In the genomic region with DNA sequence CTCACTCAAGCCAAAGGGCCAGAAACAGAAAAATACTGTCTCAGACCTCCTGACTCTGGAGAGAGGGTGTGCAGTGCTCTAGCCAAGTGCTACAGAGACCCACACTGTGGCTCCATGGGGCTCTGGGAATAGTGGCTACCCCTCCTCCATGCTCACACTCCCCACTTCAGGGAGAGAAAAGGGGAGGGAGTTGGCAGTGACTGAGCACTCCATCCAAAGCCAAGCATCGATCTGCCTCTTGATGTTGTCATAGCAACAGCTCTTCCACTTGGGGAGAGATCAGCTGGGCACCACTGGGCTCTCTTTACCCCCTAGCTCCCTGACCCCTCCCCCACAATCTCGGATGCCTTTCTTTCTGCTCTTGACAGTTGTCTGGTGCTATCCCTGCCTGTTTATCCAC, we compare ENCODE assay signal across 15 mouse cellular contexts. TPM values are rescaled to one million over a fixed set of nuclear protein-coding genes. Genes with fewer than 3 reads are reported as not detected.
DNase-seq lines count a peak whose midpoint lies in the region; ATAC-seq and TF ChIP-seq lines count a peak whose summit lies in the region.
"Had no signal": no experiment of that assay in that cellular context is flagged by ENCODE, and none has a peak within 500 bp of the region (broad histone marks: within the 10 kb centered on the region; RNA-seq: fewer than 3 reads in every experiment).

No protein-coding gene starts in this region.

- H3K27me3 ChIP-seq in forebrain, postnatal 0 days (ENCODE audit: insufficient read depth, low read length): no peaks in the 10 kb centered on the region
- H3K27me3 ChIP-seq in midbrain, embryonic 11.5 days (ENCODE audit: control insufficient read depth, insufficient read depth, low read length): no peaks in the 10 kb centered on the region
- H3K27me3 ChIP-seq: megakaryocyte, embryonic 14.5 days had no signal

- H3K27ac ChIP-seq in forebrain, postnatal 0 days (ENCODE audit: low read depth, low read length): no peak overlapping the region
- peak overlapping the region; percentile 40; the same call in 1 of the 2 replicates for H3K27ac ChIP-seq in midbrain, embryonic 11.5 days (ENCODE audit: low read depth, low read length)
- H3K27ac ChIP-seq: kidney, postnatal 0 days had no signal

- H3K9me3 ChIP-seq in forebrain, postnatal 0 days (ENCODE audit: low read length): no peaks in the 10 kb centered on the region
- no peaks in the 10 kb centered on the region for H3K9me3 ChIP-seq in midbrain, embryonic 11.5 days (ENCODE audit: control insufficient read depth, low read length)
- H3K9me3 ChIP-seq: megakaryocyte, embryonic 14.5 days had no signal

- no peak overlapping the region for H3K4me2 ChIP-seq in forebrain, postnatal 0 days (ENCODE audit: low read depth)
- no peak overlapping the region for H3K4me2 ChIP-seq in midbrain, embryonic 11.5 days

- ATAC-seq in forebrain, postnatal 0 days: peak; percentile 67
- ATAC-seq in midbrain, embryonic 11.5 days (ENCODE audit: low FRiP score): peak; percentile 83
- ATAC-seq: liver, postnatal 0 days had no signal

- H3K9ac ChIP-seq in forebrain, postnatal 0 days: no peak overlapping the region
- H3K9ac ChIP-seq in midbrain, embryonic 11.5 days (ENCODE audit: low read length): no peak overlapping the region
- H3K9ac ChIP-seq: liver, postnatal 0 days had no signal

- TF ChIP-seq CTCF in forebrain, postnatal 0 days (IDR thresholded peaks at IDR 0.05; ENCODE audit: low read depth): no peak

- no peak overlapping the region for H3K4me3 ChIP-seq in forebrain, postnatal 0 days (ENCODE audit: low read depth, low read length)
- no peak overlapping the region for H3K4me3 ChIP-seq in midbrain, embryonic 11.5 days (ENCODE audit: low read depth, low read length)
- H3K4me3 ChIP-seq: megakaryocyte, embryonic 14.5 days had no signal

- no peaks in the 10 kb centered on the region for H3K36me3 ChIP-seq in forebrain, postnatal 0 days (ENCODE audit: insufficient read depth)
- H3K36me3 ChIP-seq in midbrain, embryonic 11.5 days (ENCODE audit: control insufficient read depth, insufficient read depth, low read length): no peaks in the 10 kb centered on the region

- H3K4me1 ChIP-seq in forebrain, postnatal 0 days (ENCODE audit: insufficient read depth): no peaks in the 10 kb centered on the region
- no peaks in the 10 kb centered on the region for H3K4me1 ChIP-seq in midbrain, embryonic 11.5 days (ENCODE audit: control insufficient read depth, insufficient read depth, low read length)
- H3K4me1 ChIP-seq: megakaryocyte, embryonic 14.5 days had no signal

- DNase-seq in right cerebral cortex, postnatal 10 days (ENCODE audit: low spot score in 2 of 2): peak; percentile 48 to 57
- no peak for DNase-seq in right cerebral cortex, postnatal 25 days
- peak; percentile 44 for DNase-seq in forebrain, postnatal 0 days
- peak; percentile 80 for DNase-seq in midbrain, embryonic 11.5 days (ENCODE audit: low spot score, missing footprints)
- no peak for DNase-seq in Muller cell, postnatal 12 days (ENCODE audit: inconsistent ontology term)
- no peak for DNase-seq in heart, adult 9 months (ENCODE audit: low spot score in 2 of 2)
- no peak for DNase-seq in thymus, postnatal 14 days
- DNase-seq: cerebellum, adult 18-20 months; gastrocnemius, postnatal 25 days; liver, postnatal 0 days had no signal

- 6% methylated on average over 2 of the region's 2 CpGs for WGBS in forebrain, postnatal 0 days
- 0% methylated on average over 2 of the region's 2 CpGs for WGBS in midbrain, embryonic 11.5 days

RNA-seq across cellular contexts. Expression of a gene that starts 38.4 kb away (rescaled TPM):
- not detected in 2 replicates for total RNA-seq in forebrain, postnatal 0 days (2014; rRNA removed)
- not detected in 2 replicates for polyA plus RNA-seq in forebrain, postnatal 0 days (2015; fragmentation: Nextera tagmentation; extraction: Ambion mirVana)
- not detected in 2 replicates for polyA plus RNA-seq in midbrain, embryonic 11.5 days (2014; fragmentation: Nextera tagmentation; extraction: Ambion mirVana)
- total RNA-seq: gastrocnemius, postnatal 25 days; left cerebral cortex, postnatal 25 days had no signal
- polyA plus RNA-seq: heart, embryonic 16.5 days; liver, postnatal 0 days had no signal

RNA-seq across cellular contexts. Expression of a gene that starts 58.4 kb away (rescaled TPM):
- total RNA-seq in forebrain, postnatal 0 days (2014; rRNA removed): not detected in 2 replicates
- polyA plus RNA-seq in forebrain, postnatal 0 days (2015; fragmentation: Nextera tagmentation; extraction: Ambion mirVana): not detected in 2 replicates
- polyA plus RNA-seq in midbrain, embryonic 11.5 days (2014; fragmentation: Nextera tagmentation; extraction: Ambion mirVana): not detected in 2 replicates
- total RNA-seq: gastrocnemius, postnatal 25 days; left cerebral cortex, postnatal 25 days had no signal
- polyA plus RNA-seq: heart, embryonic 16.5 days; liver, postnatal 0 days; stomach, embryonic 16.5 days had no signal

Comparison
In these comparisons a context has a peak if more than half of its experiments do, and no peak if none do; other contexts are left out.
1. DNase-seq: peak in right cerebral cortex, postnatal 10 days (2 of 2), forebrain, postnatal 0 days (single experiment) and midbrain, embryonic 11.5 days (single experiment); none in right cerebral cortex, postnatal 25 days (single experiment), Muller cell, postnatal 12 days (single experiment), heart, adult 9 months (0 of 2) and thymus, postnatal 14 days (single experiment).